Mouse (Mus musculus): ENCODE results near the gene Vmn1r76.

Gene Vmn1r76

GRCm38 (mm10) chr7:11938113-11938512 is at the start of gene Vmn1r76:
Gene Vmn1r76 (minus strand): TSS chr7:11938213.
- no peak for DNase-seq

- no peak for DNase-seq
These were observed 34.6 kb upstream of the Vmn1r76 start for GRCm38 (mm10) chr7:11972611-11973010.

- DNase-seq, result no peak
These were observed 10.0 kb upstream of the Vmn1r76 start for GRCm38 (mm10) chr7:11947991-11948390.

GRCm38 (mm10) chr7:11874330-11874729 is 63.7 kb downstream of the Vmn1r76 start, which contains the start of gene Vmn1r75:
Gene Vmn1r75 (plus strand): TSS chr7:11874630.
- DNase-seq, result no peak

Measured in kidney, postnatal 36 days (tissue).